Mouse (Mus musculus) thymus, postnatal 14 days (tissue): ENCODE measurements around the gene Kctd10.

Source experiments
- DNase-seq: peaks from one replicate; pipeline ENCODE4 v3.0.0; 2021

The Kctd10 gene

GRCm38 (mm10) chr5:114378936-114379335 lies 1.4 kb downstream of the Kctd10 start:
- no peak for DNase-seq

GRCm38 (mm10) chr5:114378177-114378920 lies 2.0 kb downstream of the Kctd10 start:
- DNase-seq: no peak

GRCm38 (mm10) chr5:114374409-114375213 lies 5.7 kb downstream of the Kctd10 start:
- DNase-seq: peak; percentile 42

- DNase-seq: no peak
Measured at GRCm38 (mm10) chr5:114373581-114373980, 6.7 kb downstream of the Kctd10 start.

GRCm38 (mm10) chr5:114373174-114373573 lies 7.1 kb downstream of the Kctd10 start:
- DNase-seq: no peak

GRCm38 (mm10) chr5:114372565-114372964 lies 7.7 kb downstream of the Kctd10 start:
- DNase-seq: no peak

- no peak for DNase-seq
Measured at GRCm38 (mm10) chr5:114371731-114372473, 8.4 kb downstream of the Kctd10 start.

GRCm38 (mm10) chr5:114371331-114371730 lies 9.0 kb downstream of the Kctd10 start:
- DNase-seq: no peak

GRCm38 (mm10) chr5:114370371-114370776 lies 9.9 kb downstream of the Kctd10 start:
- no peak for DNase-seq

GRCm38 (mm10) chr5:114369921-114370320 lies 10.4 kb downstream of the Kctd10 start:
- no peak for DNase-seq

GRCm38 (mm10) chr5:114368803-114369496 lies 11.4 kb downstream of the Kctd10 start:
- no peak for DNase-seq

GRCm38 (mm10) chr5:114368121-114368520 lies 12.2 kb downstream of the Kctd10 start:
- DNase-seq: no peak

- DNase-seq: no peak
Measured at GRCm38 (mm10) chr5:114365043-114365752, 15.1 kb downstream of the Kctd10 start.

- no peak for DNase-seq
Measured at GRCm38 (mm10) chr5:114360968-114361367, 19.3 kb downstream of the Kctd10 start.

GRCm38 (mm10) chr5:114359586-114359985 lies 20.7 kb downstream of the Kctd10 start:
- no peak for DNase-seq

- no peak for DNase-seq
Measured at GRCm38 (mm10) chr5:114358833-114359232, 21.5 kb downstream of the Kctd10 start.

- DNase-seq: no peak
Measured at GRCm38 (mm10) chr5:114356936-114357751, 23.2 kb downstream of the Kctd10 start.

- peak; percentile 86 for DNase-seq
Measured at GRCm38 (mm10) chr5:114356250-114356935, 23.9 kb downstream of the Kctd10 start.

- DNase-seq: peak; percentile 20
Measured at GRCm38 (mm10) chr5:114351490-114351889, 28.8 kb downstream of the Kctd10 start.

GRCm38 (mm10) chr5:114347005-114347404 lies 33.3 kb downstream of the Kctd10 start:
- no peak for DNase-seq

- DNase-seq: peak; percentile 25
Measured at GRCm38 (mm10) chr5:114345538-114345937, 34.8 kb downstream of the Kctd10 start.
